18 mouse cellular contexts compared by ENCODE assay signal in genomic region chr4:47330378-47331052, GRCm38 (mm10).
"Had no signal": no experiment of that assay in that cellular context is flagged by ENCODE, and none has a peak within 500 bp of the region (broad histone marks: within the 10 kb centered on the region; RNA-seq: fewer than 3 reads in every experiment).

No protein-coding gene starts in this region.

- DNase-seq: liver, postnatal 0 days; lung, adult 2 months; lung, postnatal 14 days; lung, postnatal 36 days; right cerebral cortex, postnatal 14 days; thymus, adult 2 months; thymus, postnatal 25 days; thymus, postnatal 4 days had no signal

- ATAC-seq: liver, postnatal 0 days; lung, postnatal 0 days; midbrain, embryonic 13.5 days; midbrain, embryonic 15.5 days had no signal

- H3K36me3 ChIP-seq: lung, embryonic 15.5 days; midbrain, embryonic 13.5 days; midbrain, embryonic 15.5 days; neural tube, embryonic 12.5 days; stomach, embryonic 15.5 days had no signal

- H3K4me2 ChIP-seq: lung, embryonic 15.5 days; midbrain, embryonic 11.5 days; midbrain, embryonic 13.5 days; midbrain, embryonic 15.5 days; neural tube, embryonic 12.5 days; stomach, embryonic 15.5 days had no signal

- H3K9me3 ChIP-seq: lung, embryonic 15.5 days; midbrain, embryonic 13.5 days; midbrain, embryonic 15.5 days; neural tube, embryonic 12.5 days; stomach, embryonic 15.5 days had no signal

- H3K4me1 ChIP-seq: midbrain, embryonic 13.5 days; midbrain, embryonic 15.5 days; neural tube, embryonic 12.5 days; stomach, embryonic 15.5 days had no signal

- H3K27ac ChIP-seq: lung, embryonic 15.5 days; macrophage; midbrain, embryonic 13.5 days; midbrain, embryonic 15.5 days; neural tube, embryonic 12.5 days; stomach, embryonic 15.5 days; stomach, postnatal 0 days had no signal

- H3K27me3 ChIP-seq: lung, embryonic 15.5 days; midbrain, embryonic 13.5 days; midbrain, embryonic 15.5 days; neural tube, embryonic 12.5 days; stomach, embryonic 15.5 days had no signal

- H3K4me3 ChIP-seq: lung, embryonic 15.5 days; megakaryocyte, embryonic 14.5 days; midbrain, embryonic 13.5 days; midbrain, embryonic 15.5 days; neural tube, embryonic 12.5 days; stomach, embryonic 15.5 days had no signal

- H3K9ac ChIP-seq: liver, postnatal 0 days; lung, embryonic 15.5 days; midbrain, embryonic 13.5 days; midbrain, embryonic 15.5 days; neural tube, embryonic 12.5 days; stomach, embryonic 15.5 days had no signal
